Mouse (Mus musculus) liver, adult 2 months (tissue): ENCODE data around the gene Cnot3. TPM values are rescaled to one million over a fixed set of nuclear protein-coding genes. Genes with fewer than 3 reads are reported as not detected.

ENCODE experiments used
- DNase-seq: peaks from one replicate; pipeline ENCODE4 v3.0.0-alpha.2; 2011; ENCODE audit warnings: low read depth, low spot score; ENCODE audit errors: extremely low read depth
- H3K27ac ChIP-seq: fragments of 200-500 bp; replicated peaks from 2 replicates; pipeline ENCODE4 v1.5.1; 2012; ENCODE audit warnings: low read depth, mild to moderate bottlenecking, control low read depth, inconsistent platforms, low read length; ENCODE audit not compliant: insufficient read depth
- H3K27me3 ChIP-seq: fragments of 200-500 bp; 2 replicates; pipeline ENCODE4 v1.6.1; 2012; ENCODE audit warnings: mild to moderate bottlenecking, moderate library complexity, low read length, inconsistent platforms; ENCODE audit not compliant: control insufficient read depth, insufficient read depth
- H3K36me3 ChIP-seq: fragments of 200-500 bp; 2 replicates; pipeline ENCODE4 v1.6.1; 2012; ENCODE audit warnings: low read length, inconsistent platforms; ENCODE audit not compliant: control insufficient read depth, insufficient read depth
- H3K4me1 ChIP-seq: fragments of 200-500 bp; 2 replicates; pipeline ENCODE4 v1.6.1; 2011; ENCODE audit warnings: low read length; ENCODE audit not compliant: control insufficient read depth, insufficient read depth
- H3K4me3 ChIP-seq: fragments of 200-500 bp; 2 replicates; pipeline ENCODE4 v1.5.1; 2011; ENCODE audit warnings: low read depth, mild to moderate bottlenecking, control low read depth, low read length, moderate library complexity; ENCODE audit not compliant: insufficient read depth
- H3K79me2 ChIP-seq: fragments of 200-500 bp; 2 replicates; pipeline ENCODE4 v1.6.1; 2012; ENCODE audit warnings: inconsistent platforms, mild to moderate bottlenecking, low read length, moderate library complexity; ENCODE audit not compliant: control insufficient read depth, insufficient read depth
- H3K9ac ChIP-seq: fragments of 200-500 bp; 2 replicates; pipeline ENCODE4 v1.6.1; 2012; ENCODE audit warnings: low read depth, mild to moderate bottlenecking, control low read depth, inconsistent platforms, low read length
- CTCF ChIP-seq: fragments of 200-500 bp; IDR thresholded peaks from 2 replicates; pipeline ENCODE4 v1.5.1; 2011; ENCODE audit warnings: low read depth, low read length, control low read depth
- POLR2A ChIP-seq: fragments of 200-500 bp; IDR thresholded peaks from 2 replicates; pipeline ENCODE4 v1.6.1; 2011; ENCODE audit warnings: low read length, control low read depth; ENCODE audit not compliant: insufficient read depth; ENCODE audit errors: extremely low read depth
- WGBS: fragments of 180-500 bp; shearing (Covaris S2); methylation state at CpG from one replicate; pipeline ENCODE4 v1.1.7; 2018; 5-methylcytosine and 5-hydroxymethylcytosine counted together
- polyA plus RNA-seq: library from polyadenylated mRNA; depleted of rRNA; stranded (reverse); fragments of >200 nt; gene quantifications from 2 replicates; pipeline ENCODE4 v1.2.3, GENCODE M21; 2012
- total RNA-seq: library from RNA; depleted of rRNA; stranded (reverse); fragments of >200 nt; gene quantifications from 2 replicates; pipeline ENCODE4 v1.2.3, GENCODE M21; 2014

The Cnot3 gene
- total and polyA plus RNA-seq, 2 experiments = 4.2 to 29.3 TPM

DNA sequence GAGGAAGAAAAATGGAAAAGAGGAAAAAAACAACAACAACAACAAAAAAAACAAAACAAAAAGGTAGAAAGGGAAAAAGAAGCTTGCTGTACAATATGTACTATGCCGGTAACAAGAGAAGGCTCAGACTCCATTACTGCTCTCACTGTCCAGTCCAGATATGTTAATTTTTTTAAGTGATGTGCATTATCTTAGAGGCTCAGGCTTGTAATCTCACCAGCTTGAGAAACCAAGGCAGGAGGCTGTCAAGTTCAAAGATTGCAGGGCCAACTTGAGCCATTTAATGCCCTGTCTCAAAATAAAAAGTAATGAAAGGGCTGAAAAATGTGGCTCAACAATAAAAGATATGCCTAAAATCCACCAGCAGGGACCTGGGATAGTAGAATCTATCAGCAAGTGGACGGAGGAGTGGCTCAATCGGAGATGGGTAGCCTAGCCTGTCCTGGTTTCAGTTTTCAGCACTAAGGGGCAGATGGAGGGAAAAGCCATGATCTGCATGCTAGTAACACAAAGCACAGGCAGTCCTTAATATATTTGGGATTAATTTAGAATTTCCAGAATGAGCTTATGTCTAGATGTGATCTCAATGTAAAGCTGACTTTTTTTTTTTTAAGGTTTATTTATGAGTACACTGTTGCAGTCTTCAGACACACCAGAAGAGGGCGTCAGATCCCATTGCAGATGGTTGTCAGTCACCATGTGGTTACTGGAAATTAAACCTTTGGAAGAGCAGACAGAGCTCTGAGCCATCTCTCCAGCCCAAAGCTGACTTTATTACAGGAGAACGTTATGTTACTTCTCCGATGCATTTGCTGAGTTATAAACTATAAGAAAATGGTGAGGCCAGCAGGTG is 28.5 kb upstream of the Cnot3 start:
- no peak overlapping the region; the same call in 1 of the 2 replicates for H3K4me3 ChIP-seq
- H3K36me3 ChIP-seq = peaks cover 2% of the 10 kb centered on the region; the same call in 1 of the 2 replicates
- H3K27ac ChIP-seq = no peak overlapping the region; the same call in 1 of the 2 replicates
- H3K9ac ChIP-seq = no peak overlapping the region
- no peaks in the 10 kb centered on the region for H3K27me3 ChIP-seq
- H3K79me2 ChIP-seq = peaks cover 3% of the 10 kb centered on the region; the same call in 1 of the 2 replicates
- WGBS = 38% methylated on average over 6 of the region's 6 CpGs
- H3K4me1 ChIP-seq = peaks cover 3% of the 10 kb centered on the region; the same call in 1 of the 2 replicates
- TF ChIP-seq POLR2A (no peak), CTCF (peak; percentile 48)
- DNase-seq = no peak

DNA sequence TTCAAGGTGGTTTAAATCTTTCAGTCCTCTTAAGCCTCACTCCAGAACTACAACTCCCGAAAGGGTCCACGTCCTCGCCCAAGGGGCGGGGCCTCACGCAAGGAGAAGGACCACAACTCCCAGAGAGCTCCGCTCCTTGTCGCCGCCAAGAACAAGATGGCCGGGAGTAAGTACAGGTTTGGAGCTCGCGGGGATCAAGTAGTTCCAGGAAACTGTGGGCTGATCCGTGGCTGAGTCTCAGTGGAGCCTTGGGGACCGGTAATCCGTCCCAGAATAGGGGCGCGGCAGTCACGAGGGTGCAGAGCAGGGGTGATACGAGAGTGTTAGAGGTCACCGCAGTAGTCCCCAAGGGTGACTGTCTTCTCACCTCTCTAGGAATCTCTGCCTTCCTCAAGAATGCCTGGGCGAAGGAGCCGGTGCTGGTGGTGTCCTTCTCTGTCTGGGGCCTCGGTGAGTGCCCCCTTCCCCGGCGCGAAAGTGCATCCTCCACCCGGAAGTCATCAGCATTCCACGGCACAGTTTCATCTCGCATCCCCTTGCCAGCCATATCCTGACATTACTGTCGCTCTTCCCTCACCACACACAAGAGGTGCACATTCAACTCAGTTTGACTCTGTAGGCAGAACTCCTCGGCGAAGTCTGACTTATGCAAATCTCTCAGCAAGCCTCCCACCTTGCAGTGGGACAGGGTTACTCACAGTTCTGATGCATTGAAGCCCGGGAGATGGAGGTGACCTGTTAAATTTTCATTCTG is 27.6 kb upstream of the Cnot3 start, which contains the start of gene Ndufa3:
Ndufa3 (plus strand) TSS at position 132 of the 754 bp plus-strand sequence.
- peak; percentile 89 for DNase-seq
- H3K4me3 ChIP-seq = peak within 1 kb of the TSS; percentile 93
- H3K36me3 ChIP-seq = peaks cover 2% of the 10 kb centered on the region; the same call in 1 of the 2 replicates
- peak within 1 kb of the TSS; percentile 94 for H3K9ac ChIP-seq
- peak within 1 kb of the TSS; percentile 87 for H3K27ac ChIP-seq
- no peaks in the 10 kb centered on the region for H3K27me3 ChIP-seq
- peaks cover 3% of the 10 kb centered on the region; the same call in 1 of the 2 replicates for H3K4me1 ChIP-seq
- TF ChIP-seq POLR2A (peak; percentile 73; the same call in 1 of the 2 replicates), CTCF (no peak)
- peaks cover 3% of the 10 kb centered on the region; the same call in 1 of the 2 replicates for H3K79me2 ChIP-seq
- under 1% methylated on average over 32 of the region's 32 CpGs for WGBS

DNA sequence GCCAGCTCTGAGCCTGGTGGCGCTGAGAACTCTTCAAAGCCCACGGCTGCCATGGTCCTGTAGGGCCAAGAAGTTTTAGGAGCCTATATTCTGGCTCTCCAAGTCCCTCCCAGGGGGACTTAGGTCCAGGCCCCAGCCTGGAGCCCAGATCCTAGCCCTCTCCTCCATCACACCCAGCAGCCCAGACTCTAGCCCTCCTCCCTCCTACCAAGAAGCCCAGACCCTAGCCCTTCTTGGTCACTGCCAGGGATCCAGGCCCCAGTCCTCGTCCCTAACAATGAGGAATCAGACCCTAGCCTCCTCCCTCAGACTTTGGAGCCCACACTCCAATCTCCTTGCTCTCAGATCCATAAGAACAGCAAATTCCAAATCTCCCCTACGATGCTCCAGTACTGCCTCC is 16.0 kb upstream of the Cnot3 start:
- H3K9ac ChIP-seq = peak overlapping the region; percentile 62
- peak overlapping the region; percentile 51 for H3K4me3 ChIP-seq
- DNase-seq = no peak
- H3K27me3 ChIP-seq = no peaks in the 10 kb centered on the region
- no peaks in the 10 kb centered on the region for H3K36me3 ChIP-seq
- WGBS = 27% methylated on average over 4 of the region's 4 CpGs
- peaks cover 16% of the 10 kb centered on the region for H3K79me2 ChIP-seq
- H3K4me1 ChIP-seq = peaks cover 12% of the 10 kb centered on the region
- TF ChIP-seq POLR2A (no peak), CTCF (no peak)
- peak overlapping the region; percentile 11; the same call in 1 of the 2 replicates for H3K27ac ChIP-seq

DNA sequence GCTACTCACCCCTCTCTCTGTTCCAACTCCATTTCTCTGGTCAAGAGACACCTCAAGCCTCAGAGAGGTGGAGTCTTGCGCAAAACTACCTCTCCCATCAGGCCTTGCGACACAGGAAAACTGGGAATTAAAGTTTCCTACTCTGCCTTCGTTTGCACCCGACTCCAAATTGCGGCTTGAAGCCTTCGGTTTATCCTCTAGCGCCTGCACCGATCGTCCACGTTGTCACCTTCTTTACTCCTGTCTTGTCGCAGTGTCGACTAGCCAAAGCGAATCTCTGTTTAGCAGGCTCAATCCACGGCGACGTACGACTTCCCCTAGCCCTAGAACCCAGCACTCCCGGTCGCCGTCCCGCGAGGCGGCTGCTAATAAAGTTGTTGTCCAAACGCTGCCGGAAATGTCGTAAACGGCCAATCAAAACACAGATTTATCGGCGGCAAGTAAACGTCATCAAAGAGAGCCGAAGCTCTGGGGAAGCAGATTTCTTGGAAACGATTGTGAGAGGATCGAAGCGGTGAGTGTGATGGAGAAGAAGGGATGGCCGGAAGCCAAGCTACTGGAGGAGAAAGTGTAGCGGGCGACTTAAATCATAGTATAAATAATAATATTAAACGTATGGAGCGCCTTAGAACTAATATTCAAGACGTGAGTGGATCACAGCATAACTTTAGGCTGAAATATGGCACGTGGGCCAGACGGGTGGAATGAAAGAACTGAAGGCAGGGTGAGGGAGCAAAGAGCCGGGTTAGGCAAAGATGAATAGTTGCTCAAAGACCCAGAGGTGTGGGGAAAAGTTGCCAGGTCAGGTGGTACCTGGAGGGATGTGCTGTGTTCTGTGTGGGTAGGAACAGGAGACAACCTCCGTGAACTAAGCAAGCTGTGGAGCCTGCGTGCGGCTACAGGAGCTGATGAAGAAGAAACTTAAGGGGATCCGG is 15.3 kb upstream of the Cnot3 start, which contains the start of the genes Tfpt and Prpf31:
Tfpt (minus strand) TSS at position 387 of the 935 bp plus-strand sequence.
Prpf31 (plus strand) TSS at position 443 of the 935 bp plus-strand sequence.
- no peaks in the 10 kb centered on the region for H3K36me3 ChIP-seq
- TF ChIP-seq POLR2A = no peak
- no peak for TF ChIP-seq CTCF
- H3K4me3 ChIP-seq = peak within 1 kb of the TSS; percentile 51
- H3K27ac ChIP-seq = peak within 1 kb of the TSS; percentile 59
- peaks cover 16% of the 10 kb centered on the region for H3K79me2 ChIP-seq
- under 1% methylated on average over 47 of the region's 47 CpGs for WGBS
- no peaks in the 10 kb centered on the region for H3K27me3 ChIP-seq
- peak; percentile 93 for DNase-seq
- peaks cover 12% of the 10 kb centered on the region for H3K4me1 ChIP-seq
- H3K9ac ChIP-seq = peak within 1 kb of the TSS; percentile 62

DNA sequence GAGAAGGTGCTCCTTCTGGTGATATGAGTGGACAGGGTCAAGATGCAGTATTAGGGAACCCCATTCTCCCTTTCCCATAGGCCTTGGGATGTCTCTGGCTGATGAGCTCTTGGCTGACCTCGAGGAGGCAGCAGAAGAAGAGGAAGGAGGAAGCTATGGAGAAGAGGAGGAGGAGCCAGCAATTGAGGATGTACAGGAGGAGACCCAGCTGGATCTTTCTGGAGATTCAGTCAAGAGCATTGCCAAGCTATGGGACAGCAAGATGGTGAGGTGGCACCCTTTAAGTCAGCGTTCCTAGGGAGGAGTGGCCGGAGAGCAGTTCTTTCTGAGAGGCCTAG is 14.6 kb upstream of the Cnot3 start:
- Histone ChIP-seq H3K27me3 (no peaks in the 10 kb centered on the region), H3K4me3 (no peak overlapping the region; the same call in 1 of the 2 replicates), H3K36me3 (no peaks in the 10 kb centered on the region), H3K27ac (no peak overlapping the region), H3K79me2 (peaks cover 16% of the 10 kb centered on the region), H3K4me1 (peaks cover 12% of the 10 kb centered on the region), H3K9ac (no peak overlapping the region)
- no peak for DNase-seq
- 54% methylated on average over 3 of the region's 3 CpGs for WGBS
- TF ChIP-seq POLR2A (no peak), CTCF (no peak)
